Mouse (Mus musculus): ENCODE data around the gene Sept4.

- TF ChIP-seq CTCF (IDR thresholded peaks at IDR 0.05; ENCODE audit: control insufficient read depth, insufficient read depth, insufficient replicate concordance, low read depth, low read length): no peak
- TF ChIP-seq POLR2A (IDR thresholded peaks at IDR 0.05; ENCODE audit: control insufficient read depth, low read depth, low read length): no peak
These were observed 11.0 kb downstream of the Sept4 start for GRCm38 (mm10) chr11:87579713-87580112.
